Mouse (Mus musculus) left cerebral cortex, postnatal 25 days (tissue): ENCODE measurements around the gene Syce1. TPM values are rescaled to one million over a fixed set of nuclear protein-coding genes. Genes with fewer than 3 reads are reported as not detected.
"Not testable (repeated sequence)": the region's sequence is repeated elsewhere in the genome, so short reads cannot be mapped to it uniquely, and the experiment has no call there.

Experiments used
- DNase-seq, 2 experiments: peaks; one replicate each; pipeline ENCODE4 v3.0.0; 2022; ENCODE audit warnings: low spot score in 2 of 2, mixed read lengths in 1 of 2
- intact Hi-C: fragments of 180-260 bp; cut with DNase I; formaldehyde crosslinking; loops from one replicate; pipeline ENCODE4 v1.15.1; 2025
- total RNA-seq, 2 experiments: library from RNA; stranded (reverse); gene quantifications; 2 replicates each; pipeline ENCODE4 v1.2.3; 2021

The Syce1 gene
- total RNA-seq, 2 experiments from 2014 or later = not detected

- intact Hi-C loops = no loop called here
- no peak for DNase-seq
Measured at GRCm38 (mm10) chr7:140788053-140788435, 392 bp upstream of the Syce1 start.

GRCm38 (mm10) chr7:140780548-140780947 lies 7.1 kb downstream of the Syce1 start:
- no peak for DNase-seq
- intact Hi-C loops = no loop called here

- intact Hi-C loops = no loop called here
Measured at GRCm38 (mm10) chr7:140765888-140766739, 21.5 kb downstream of the Syce1 start.

GRCm38 (mm10) chr7:140765391-140765790 lies 22.3 kb downstream of the Syce1 start:
- DNase-seq, intact Hi-C loops: not testable (repeated sequence)

More at GRCm38 (mm10) chr7:140765888-140766739, 21.5 kb downstream of the Syce1 start:
- no peak for DNase-seq

- intact Hi-C loops = no loop called here
- DNase-seq = no peak
Measured at GRCm38 (mm10) chr7:140763447-140764020, 24.1 kb downstream of the Syce1 start, which contains the start of gene Cyp2e1. Gene Cyp2e1, plus strand, starts transcription at chr7:140763739.

- intact Hi-C loops = no loop called here
- no peak for DNase-seq
Measured at GRCm38 (mm10) chr7:140760647-140761046, 27.0 kb downstream of the Syce1 start.

GRCm38 (mm10) chr7:140756151-140756854 lies 31.3 kb downstream of the Syce1 start:
- no peak for DNase-seq
- intact Hi-C loops = no loop called here

- intact Hi-C loops = no loop called here
Measured at GRCm38 (mm10) chr7:140754556-140754955, 33.1 kb downstream of the Syce1 start.

GRCm38 (mm10) chr7:140748827-140749160 lies 38.9 kb downstream of the Syce1 start:
- intact Hi-C loops = no loop called here
- DNase-seq = no peak

More at GRCm38 (mm10) chr7:140754556-140754955, 33.1 kb downstream of the Syce1 start:
- DNase-seq = no peak

- DNase-seq = no peak
Measured at GRCm38 (mm10) chr7:140748116-140748826, 39.4 kb downstream of the Syce1 start.

GRCm38 (mm10) chr7:140747402-140747801 lies 40.2 kb downstream of the Syce1 start:
- no peak for DNase-seq
- intact Hi-C loops = no loop called here

More at GRCm38 (mm10) chr7:140748116-140748826, 39.4 kb downstream of the Syce1 start:
- intact Hi-C loops = no loop called here

- peak in 1 of 2 experiments; percentile 8 for DNase-seq
- intact Hi-C loops = loop anchor here (5.0 to 10.0 kb wide), 2 partner anchors 546 to 578 kb away; partner anchors contain the start of gene Sprn
Measured at GRCm38 (mm10) chr7:140733162-140733561, 54.5 kb downstream of the Syce1 start.

Other genes starting within 250 kb of the Syce1 start
- gene Olfr538, start 220.0 kb downstream of the Syce1 start, total RNA-seq = not detected
- under 1 TPM in 1 of 2 experiments, not detected in 1; 0.09 TPM for gene Olfr46, start 186.6 kb downstream of the Syce1 start, total RNA-seq
- gene Olfr61, start 158.9 kb downstream of the Syce1 start, total RNA-seq = not detected
- gene Olfr53, start 141.4 kb downstream of the Syce1 start, total RNA-seq = not detected
- under 1 TPM; 0.05 to 0.07 TPM for gene Olfr539, start 127.9 kb downstream of the Syce1 start, total RNA-seq
- gene Olfr45, start 105.9 kb downstream of the Syce1 start, total RNA-seq = not detected
- gene Olfr541, start 90.6 kb downstream of the Syce1 start, total RNA-seq = not detected
- gene Cyp2e1, start 24.1 kb downstream of the Syce1 start, total RNA-seq = not detected
- gene Zfp941, start 34.3 kb upstream of the Syce1 start, total RNA-seq = 10 to 100 TPM; 23.6 to 24.7 TPM
- 1 to 10 TPM; 2.7 to 4.1 TPM for gene Urah, start 47.2 kb upstream of the Syce1 start, total RNA-seq
- not detected for gene Scgb1c1, start 57.7 kb upstream of the Syce1 start, total RNA-seq
- not detected for gene Odf3, start 60.0 kb upstream of the Syce1 start, total RNA-seq
- 1 to 10 TPM; 1.2 to 1.8 TPM for gene Gm45785, start 68.5 kb upstream of the Syce1 start, total RNA-seq
- gene Ric8a, start 69.1 kb upstream of the Syce1 start, total RNA-seq = 10 to 100 TPM; 66.0 to 70.0 TPM
- 10 to 100 TPM; 25.9 to 28.1 TPM for gene Bet1l, start 69.7 kb upstream of the Syce1 start, total RNA-seq
- 100 to 1,000 TPM; 116 TPM for gene Psmd13, start 94.1 kb upstream of the Syce1 start, total RNA-seq
- gene Sirt3, start 94.5 kb upstream of the Syce1 start, total RNA-seq = 10 to 100 TPM; 77.1 to 78.2 TPM
- 1 to 10 TPM in 1 of 2 experiments, not detected in 1; 1.2 TPM for gene Cox8b, start 112.6 kb upstream of the Syce1 start, total RNA-seq
- gene Nlrp6, start 133.1 kb upstream of the Syce1 start, total RNA-seq = under 1 TPM; 0.41 to 0.73 TPM
- 1 to 10 TPM; 4.7 to 6.3 TPM for gene Pgghg, start 153.5 kb upstream of the Syce1 start, total RNA-seq
- not detected for gene Ifitm5, start 162.4 kb upstream of the Syce1 start, total RNA-seq
- gene Gm45717, start 168.1 kb upstream of the Syce1 start, total RNA-seq = not detected
- 10 to 100 TPM; 11.7 to 15.7 TPM for gene Ifitm2, start 168.1 kb upstream of the Syce1 start, total RNA-seq
- 1 to 10 TPM; 1.7 to 2.9 TPM for gene Ifitm1, start 179.4 kb upstream of the Syce1 start, total RNA-seq
- gene Ifitm3, start 222.9 kb upstream of the Syce1 start, total RNA-seq = 10 to 100 TPM in 1 of 2 experiments, 1 to 10 TPM in 1; 9.9 to 13.5 TPM
- gene Ifitm6, start 230.1 kb upstream of the Syce1 start, total RNA-seq = not detected
- gene Gm17387, start 241.3 kb upstream of the Syce1 start, total RNA-seq = not detected